Mouse (Mus musculus) hindbrain, embryonic 11.5 days (tissue): ENCODE measurements around the gene Ppp6r1. TPM values are rescaled to one million over a fixed set of nuclear protein-coding genes. Genes with fewer than 3 reads are reported as not detected.

Experiments
- ATAC-seq: fragments of 200-750 bp; cut with Nextera tagmentation; 2 replicates; pipeline ENCODE4 v1.8.0; 2017; ENCODE audit warnings: mild to moderate bottlenecking, moderate TSS enrichment, moderate library complexity; ENCODE audit not compliant: low FRiP score
- DNase-seq: peaks from one replicate; pipeline ENCODE4 v3.0.0-alpha.2; 2015; ENCODE audit warnings: low spot score
- H3K27ac ChIP-seq: fragments of 300-500 bp; sonication (generic); 2 replicates; pipeline ENCODE4 v1.5.1; 2014; ENCODE audit warnings: mild to moderate bottlenecking, low read depth, low read length
- H3K27me3 ChIP-seq: fragments of 300-500 bp; sonication (generic); 2 replicates; pipeline ENCODE4 v1.6.1; 2014; ENCODE audit warnings: mild to moderate bottlenecking, low read length, moderate library complexity, mixed read lengths; ENCODE audit not compliant: control insufficient read depth, insufficient read depth
- H3K36me3 ChIP-seq: fragments of 300-500 bp; sonication (generic); 2 replicates; pipeline ENCODE4 v1.6.1; 2014; ENCODE audit warnings: mild to moderate bottlenecking, low read length, moderate library complexity, mixed read lengths; ENCODE audit not compliant: control insufficient read depth, insufficient read depth
- H3K4me1 ChIP-seq: fragments of 300-500 bp; sonication (generic); replicated peaks from 2 replicates; pipeline ENCODE4 v1.6.1; 2014; ENCODE audit warnings: low read length, mixed read lengths; ENCODE audit not compliant: control insufficient read depth, insufficient read depth
- H3K4me2 ChIP-seq: fragments of 300-500 bp; sonication (generic); replicated peaks from 2 replicates; pipeline ENCODE4 v1.6.1; 2014; ENCODE audit warnings: mild to moderate bottlenecking, low read depth, low read length
- H3K4me3 ChIP-seq: fragments of 300-500 bp; sonication (generic); 2 replicates; pipeline ENCODE4 v1.5.1; 2014; ENCODE audit warnings: low read depth, low read length
- H3K9ac ChIP-seq: fragments of 300-500 bp; sonication (generic); 2 replicates; pipeline ENCODE4 v1.6.1; 2014; ENCODE audit warnings: low read depth, low read length
- H3K9me3 ChIP-seq: fragments of 300-500 bp; sonication (generic); 2 replicates; pipeline ENCODE4 v1.6.1; 2016; ENCODE audit warnings: low read length; ENCODE audit not compliant: control insufficient read depth
- WGBS: fragments of 180-500 bp; shearing (Covaris S2); extraction: QIAGEN DNeasy Blood & Tissue Kit; methylation state at CpG from one replicate; pipeline ENCODE4 v1.1.7; 2014; 5-methylcytosine and 5-hydroxymethylcytosine counted together
- polyA plus RNA-seq: library from polyadenylated mRNA; unstranded; fragments of >200 nt; fragmentation: Nextera tagmentation; extraction: Ambion mirVana; gene quantifications from 2 replicates; pipeline ENCODE4 v1.2.1, GENCODE M21; 2014

The Ppp6r1 gene
- polyA plus RNA-seq = 6.0 and 8.1 TPM in 2 replicates

DNA sequence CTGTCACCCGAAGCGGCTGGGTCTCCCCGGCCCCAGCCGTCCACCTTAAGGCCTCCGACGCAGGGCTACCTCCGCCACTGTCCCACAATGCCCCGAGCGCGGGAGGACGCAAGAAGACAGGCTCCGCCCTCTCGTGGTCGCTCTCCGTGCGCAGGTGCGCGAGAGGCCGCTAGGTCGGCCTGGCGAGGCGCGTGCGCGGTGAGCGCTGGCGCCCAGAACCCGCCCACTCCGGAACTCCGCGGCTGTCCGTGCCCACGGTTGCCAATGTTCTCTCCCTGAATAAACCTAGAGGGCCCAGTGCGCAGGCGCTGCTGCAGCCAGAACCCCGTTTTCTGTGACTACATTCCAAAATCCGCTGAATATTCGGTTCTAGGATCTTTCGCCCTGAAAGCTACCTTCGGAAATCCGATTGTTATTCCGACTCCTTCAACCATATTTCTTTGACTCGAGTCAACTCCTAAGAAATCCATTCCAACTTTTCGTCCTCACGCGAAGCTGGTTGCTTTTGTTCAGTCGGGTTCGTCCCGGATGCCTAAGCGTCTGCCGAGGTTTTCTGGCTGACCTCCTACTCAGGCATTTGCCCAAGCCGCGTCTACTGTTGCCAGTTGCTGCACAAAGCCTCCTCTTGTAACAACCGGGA lies at the start of gene Ppp6r1:
TSS of gene Ppp6r1 (minus strand) at position 108 of the 640 bp plus-strand sequence.
- peak; percentile 98 for ATAC-seq
- peak within 1 kb of the TSS; percentile 89 for H3K9ac ChIP-seq
- no peaks in the 10 kb centered on the region for H3K9me3 ChIP-seq
- WGBS = under 1% methylated on average over 54 of the region's 54 CpGs
- peak; percentile 97 for DNase-seq
- H3K27ac ChIP-seq = peak within 1 kb of the TSS; percentile 89
- no peaks in the 10 kb centered on the region for H3K36me3 ChIP-seq
- H3K27me3 ChIP-seq = no peaks in the 10 kb centered on the region
- H3K4me3 ChIP-seq = peak within 1 kb of the TSS; percentile 85
- H3K4me1 ChIP-seq = peaks cover 8% of the 10 kb centered on the region
- H3K4me2 ChIP-seq = peak within 1 kb of the TSS; percentile 91

- ATAC-seq (no peak), DNase-seq (peak; percentile 74)
- H3K36me3 ChIP-seq = peaks cover 12% of the 10 kb centered on the region
- no peak overlapping the region for H3K4me2 ChIP-seq
- no peak overlapping the region for H3K9ac ChIP-seq
- H3K4me1 ChIP-seq = no peaks in the 10 kb centered on the region
- H3K27me3 ChIP-seq = no peaks in the 10 kb centered on the region
- 37% methylated on average over 18 of the region's 18 CpGs for WGBS
- H3K4me3 ChIP-seq = no peak overlapping the region
- H3K27ac ChIP-seq = no peak overlapping the region
- no peaks in the 10 kb centered on the region for H3K9me3 ChIP-seq
Observed at GRCm38 (mm10) chr7:4705098-4705497, 46.3 kb upstream of the Ppp6r1 start.

- H3K36me3 ChIP-seq = peaks cover 12% of the 10 kb centered on the region; the same call in 1 of the 2 replicates
- H3K4me2 ChIP-seq = no peak overlapping the region
- no peak overlapping the region for H3K27ac ChIP-seq
- no peak overlapping the region for H3K4me3 ChIP-seq
- no peak for DNase-seq
- no peak overlapping the region for H3K9ac ChIP-seq
- WGBS = 94% methylated on average over 7 of the region's 7 CpGs
- no peak for ATAC-seq
- H3K4me1 ChIP-seq = no peaks in the 10 kb centered on the region
- no peaks in the 10 kb centered on the region for H3K27me3 ChIP-seq
- H3K9me3 ChIP-seq = no peaks in the 10 kb centered on the region
Observed at GRCm38 (mm10) chr7:4703195-4703594, 44.4 kb upstream of the Ppp6r1 start.

GRCm38 (mm10) chr7:4702334-4702733 lies 43.5 kb upstream of the Ppp6r1 start:
- H3K4me3 ChIP-seq = no peak overlapping the region
- H3K4me2 ChIP-seq = no peak overlapping the region
- no peaks in the 10 kb centered on the region for H3K9me3 ChIP-seq
- no peak overlapping the region for H3K9ac ChIP-seq
- ATAC-seq (peak; percentile 51; the same call in 1 of the 2 replicates), DNase-seq (no peak)
- H3K27me3 ChIP-seq = no peaks in the 10 kb centered on the region
- WGBS = 39% methylated on average over 8 of the region's 8 CpGs
- H3K36me3 ChIP-seq = peaks cover 12% of the 10 kb centered on the region; the same call in 1 of the 2 replicates
- H3K4me1 ChIP-seq = no peaks in the 10 kb centered on the region
- no peak overlapping the region for H3K27ac ChIP-seq

DNA sequence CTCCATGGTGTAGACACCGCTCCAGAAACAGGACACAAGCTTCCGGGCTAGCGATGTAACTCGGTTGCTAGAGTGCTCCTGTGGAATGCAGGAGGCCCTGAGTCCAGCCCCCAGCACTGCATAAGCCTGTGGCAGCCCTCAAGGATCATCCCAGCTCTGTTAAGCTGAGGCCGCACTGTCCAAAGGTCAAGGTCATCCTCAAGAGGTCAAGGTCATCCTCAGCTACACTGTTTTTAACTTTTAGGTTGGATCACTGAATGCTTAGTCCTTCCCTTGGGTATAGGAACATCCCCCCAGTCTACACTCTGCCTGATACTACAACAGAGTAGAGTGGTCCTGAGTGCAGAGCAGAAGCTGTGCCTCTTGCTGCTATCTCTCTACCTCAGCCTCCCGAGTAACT lies 34.2 kb upstream of the Ppp6r1 start:
- Histone ChIP-seq H3K9ac (no peak overlapping the region), H3K4me2 (no peak overlapping the region), H3K36me3 (peaks cover 8% of the 10 kb centered on the region), H3K9me3 (no peaks in the 10 kb centered on the region), H3K4me3 (no peak overlapping the region), H3K27me3 (no peaks in the 10 kb centered on the region), H3K27ac (no peak overlapping the region), H3K4me1 (peaks cover 3% of the 10 kb centered on the region; the same call in 1 of the 2 replicates)
- DNase-seq = no peak
- ATAC-seq = no peak
- WGBS = 77% methylated on average over 6 of the region's 6 CpGs

DNA sequence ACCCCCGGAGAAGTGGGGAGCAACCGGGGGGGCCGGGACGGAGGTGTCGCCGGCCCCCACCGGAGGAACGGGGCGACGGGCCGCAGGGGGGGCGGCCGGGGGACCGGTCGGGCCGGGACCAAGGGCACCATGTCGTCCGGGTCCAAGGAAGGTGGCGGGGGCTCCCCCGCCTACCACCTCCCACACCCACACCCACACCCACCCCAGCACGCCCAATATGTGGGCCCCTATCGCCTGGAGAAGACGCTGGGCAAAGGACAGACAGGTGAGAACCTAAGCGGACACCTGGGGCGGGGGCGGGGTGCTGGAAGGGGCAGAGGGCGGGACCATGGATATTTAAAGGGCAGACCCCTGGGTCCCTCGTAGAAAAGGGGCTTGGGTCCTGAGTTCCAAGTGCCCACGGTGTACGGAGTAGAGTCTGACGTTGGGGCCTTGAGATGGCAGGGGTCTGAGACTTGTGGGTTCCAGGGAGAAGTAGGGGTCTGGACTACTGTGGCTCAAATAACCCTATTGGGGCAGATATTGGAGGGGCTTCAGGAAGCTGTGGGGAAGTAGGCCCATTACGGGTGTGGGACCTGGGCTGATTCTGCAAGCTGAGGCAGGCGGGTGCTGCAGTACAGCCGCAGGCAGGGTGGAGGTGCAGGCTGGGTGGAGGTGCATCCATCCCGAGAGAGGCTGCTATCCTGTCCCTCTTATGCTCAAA lies 32.3 kb upstream of the Ppp6r1 start:
- peak; percentile 73 for ATAC-seq
- peaks cover 3% of the 10 kb centered on the region; the same call in 1 of the 2 replicates for H3K4me1 ChIP-seq
- no peaks in the 10 kb centered on the region for H3K9me3 ChIP-seq
- H3K36me3 ChIP-seq = peaks cover 6% of the 10 kb centered on the region; the same call in 1 of the 2 replicates
- H3K9ac ChIP-seq = peak overlapping the region; percentile 100
- H3K27ac ChIP-seq = peak overlapping the region; percentile 98
- WGBS = 7% methylated on average over 15 of the region's 35 CpGs
- DNase-seq = peak; percentile 47
- H3K4me2 ChIP-seq = peak overlapping the region; percentile 86
- peak overlapping the region; percentile 100 for H3K4me3 ChIP-seq
- H3K27me3 ChIP-seq = no peaks in the 10 kb centered on the region

DNA sequence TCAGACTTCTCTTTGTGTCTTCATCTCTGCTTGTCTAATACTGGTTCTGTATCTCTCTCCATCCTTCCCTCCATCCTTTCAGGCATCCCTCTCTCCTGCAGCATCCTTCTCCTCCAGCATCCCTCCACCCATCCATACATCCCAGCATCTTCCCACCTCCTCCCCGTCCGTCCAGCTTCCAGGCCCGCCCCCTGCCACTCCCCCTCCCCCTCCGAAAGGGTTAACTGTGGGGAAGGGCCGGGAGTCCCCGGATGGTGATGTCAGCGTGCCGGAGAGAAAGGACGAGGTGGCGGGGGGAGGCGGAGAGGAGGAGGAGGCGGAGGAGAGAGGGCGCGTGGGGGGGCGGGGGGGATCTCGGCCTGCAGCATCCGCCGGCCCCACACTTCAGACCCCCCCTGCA lies 31.6 kb upstream of the Ppp6r1 start, which contains the start of gene Brsk1:
TSS of gene Brsk1 (plus strand) at position 218 of the 400 bp plus-strand sequence.
- Histone ChIP-seq H3K36me3 (peaks cover 6% of the 10 kb centered on the region; the same call in 1 of the 2 replicates), H3K27me3 (no peaks in the 10 kb centered on the region), H3K27ac (peak within 1 kb of the TSS; percentile 98), H3K9me3 (no peaks in the 10 kb centered on the region), H3K4me3 (peak within 1 kb of the TSS; percentile 100), H3K4me1 (peaks cover 3% of the 10 kb centered on the region; the same call in 1 of the 2 replicates), H3K4me2 (peak within 1 kb of the TSS; percentile 86), H3K9ac (peak within 1 kb of the TSS; percentile 100)
- WGBS = 1% methylated on average over 5 of the region's 18 CpGs
- DNase-seq (peak; percentile 96), ATAC-seq (peak; percentile 90)

DNA sequence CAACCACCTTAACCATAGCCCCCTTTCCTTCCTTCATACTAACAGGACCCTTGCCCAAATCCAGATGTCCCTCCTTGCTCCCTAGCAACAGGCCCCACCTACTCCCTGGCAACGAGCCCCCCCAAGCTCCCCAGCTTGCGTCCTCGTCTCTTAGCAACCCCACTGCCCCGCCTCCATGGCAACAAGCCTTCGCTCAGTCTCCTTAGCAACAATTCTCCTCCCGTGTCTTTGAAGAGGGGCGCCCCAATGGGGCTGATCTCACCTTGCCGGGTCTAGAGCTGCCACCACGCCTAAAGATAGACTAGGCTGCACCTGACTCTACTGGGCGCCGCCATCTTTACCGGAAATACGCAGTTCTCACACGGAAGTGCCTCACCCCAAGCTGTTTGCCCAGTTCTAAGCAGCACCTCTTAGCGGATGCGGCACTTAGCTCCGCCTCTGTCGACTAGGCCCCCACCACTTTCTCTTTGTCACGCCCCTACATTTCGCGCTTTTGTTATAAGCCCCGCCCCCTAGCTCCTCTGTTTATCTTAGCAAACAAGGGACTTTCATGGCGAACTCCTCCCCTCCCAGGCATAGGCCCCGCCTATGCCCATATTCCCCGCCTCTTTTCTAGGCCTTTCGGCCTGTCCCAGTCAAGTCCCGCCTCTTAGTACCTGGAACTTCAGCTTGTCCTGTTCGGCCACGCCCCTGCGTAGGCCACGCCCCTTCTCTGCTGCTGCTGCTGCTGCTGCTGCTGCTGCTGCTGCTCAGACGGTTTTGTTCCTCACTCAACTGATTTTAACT lies 26.0 kb upstream of the Ppp6r1 start, which contains the start of gene Hspbp1:
TSS of gene Hspbp1 (minus strand) at position 437 of the 786 bp plus-strand sequence.
- H3K9ac ChIP-seq = peak within 1 kb of the TSS; percentile 49
- WGBS = under 1% methylated on average over 32 of the region's 32 CpGs
- peak; percentile 95 for DNase-seq
- H3K27me3 ChIP-seq = no peaks in the 10 kb centered on the region
- 0 out of 2 replicates have a peak, but pooled peaks cover 3% of the 10 kb centered on the region for H3K36me3 ChIP-seq
- H3K4me1 ChIP-seq = no peaks in the 10 kb centered on the region
- H3K9me3 ChIP-seq = no peaks in the 10 kb centered on the region
- H3K4me3 ChIP-seq = peak within 1 kb of the TSS; percentile 50
- peak; percentile 99 for ATAC-seq
- 0 out of 2 replicates have a peak within 1 kb of the TSS, but pooled peaks have one; percentile 25 for H3K27ac ChIP-seq
- H3K4me2 ChIP-seq = peak within 1 kb of the TSS; percentile 64
